Mouse (Mus musculus) MEL (cell line): Measurements from ENCODE around the gene Pole4.
"Not testable (repeated sequence)": the region's sequence is repeated elsewhere in the genome, so short reads cannot be mapped to it uniquely, and the experiment has no call there.

Source experiments
- CTCF ChIP-seq, 3 experiments: IDR thresholded peaks in 2 of 3; conservative IDR thresholded peaks in 1 of 3; 2 replicates each; pipeline ENCODE4 v1.5.1; 2011 to 2012; ENCODE audit warnings: low read length in 3 of 3, low read depth in 2 of 3, mild to moderate bottlenecking in 2 of 3, improper control_type of control experiment in 1 of 3, inconsistent platforms in 1 of 3, mixed read lengths in 1 of 3, moderate library complexity in 1 of 3; ENCODE audit not compliant: control insufficient read depth in 1 of 3, insufficient read depth in 1 of 3, poor library complexity in 1 of 3, severe bottlenecking in 1 of 3
- E2F4 ChIP-seq: IDR thresholded peaks from 2 replicates; pipeline ENCODE4 v1.6.1; 2011; ENCODE audit warnings: low read depth, low read length, improper control_type of control experiment, borderline replicate concordance
- EP300 ChIP-seq, 2 experiments: IDR thresholded peaks; 2 replicates each; pipeline ENCODE4 v1.6.1; 2011; ENCODE audit warnings: improper control_type of control experiment in 2 of 2, low read length in 2 of 2, low read depth in 1 of 2, mild to moderate bottlenecking in 1 of 2
- GATA1 ChIP-seq: IDR thresholded peaks from 2 replicates; pipeline ENCODE4 v1.6.1; 2011; ENCODE audit warnings: low read depth, low read length, improper control_type of control experiment
- NRF1 ChIP-seq: IDR thresholded peaks from 2 replicates; pipeline ENCODE4 v1.6.1; 2014; ENCODE audit warnings: low read depth, mild to moderate bottlenecking, inconsistent platforms, low read length, improper control_type of control experiment, moderate library complexity; ENCODE audit not compliant: poor library complexity, insufficient read depth, severe bottlenecking
- POLR2A ChIP-seq, 2 experiments: IDR thresholded peaks; 2 replicates each; pipeline ENCODE4 v1.6.1; 2011 to 2012; ENCODE audit warnings: low read length in 2 of 2, mild to moderate bottlenecking in 2 of 2, control low read depth in 1 of 2, improper control_type of control experiment in 1 of 2, low read depth in 1 of 2, moderate library complexity in 1 of 2; ENCODE audit not compliant: control insufficient read depth in 1 of 2, insufficient read depth in 1 of 2, poor library complexity in 1 of 2
- POLR2AphosphoS5 ChIP-seq: IDR thresholded peaks from 2 replicates; pipeline ENCODE4 v1.6.1; 2012; ENCODE audit warnings: low read depth, borderline replicate concordance, mild to moderate bottlenecking, inconsistent platforms, low read length, moderate library complexity, mixed read lengths
- RAD21 ChIP-seq: IDR thresholded peaks from 2 replicates; pipeline ENCODE4 v1.6.1; 2011; ENCODE audit warnings: mild to moderate bottlenecking, low read depth, low read length, improper control_type of control experiment
- RCOR1 ChIP-seq: IDR thresholded peaks from 2 replicates; pipeline ENCODE4 v1.6.1; 2012; ENCODE audit warnings: low read depth, mild to moderate bottlenecking, inconsistent platforms, low read length, improper control_type of control experiment
- TBP ChIP-seq: IDR thresholded peaks from 2 replicates; pipeline ENCODE4 v1.8.0; 2011; ENCODE audit warnings: low read depth, low read length, improper control_type of control experiment
- TCF12 ChIP-seq: IDR thresholded peaks from 2 replicates; pipeline ENCODE4 v1.6.1; 2014; ENCODE audit warnings: low read depth, mild to moderate bottlenecking, inconsistent platforms, low read length, improper control_type of control experiment, moderate library complexity
- USF1 ChIP-seq: IDR thresholded peaks from 2 replicates; pipeline ENCODE4 v1.6.1; 2014; ENCODE audit warnings: low read depth, mild to moderate bottlenecking, inconsistent platforms, low read length, improper control_type of control experiment, moderate library complexity

DNA sequence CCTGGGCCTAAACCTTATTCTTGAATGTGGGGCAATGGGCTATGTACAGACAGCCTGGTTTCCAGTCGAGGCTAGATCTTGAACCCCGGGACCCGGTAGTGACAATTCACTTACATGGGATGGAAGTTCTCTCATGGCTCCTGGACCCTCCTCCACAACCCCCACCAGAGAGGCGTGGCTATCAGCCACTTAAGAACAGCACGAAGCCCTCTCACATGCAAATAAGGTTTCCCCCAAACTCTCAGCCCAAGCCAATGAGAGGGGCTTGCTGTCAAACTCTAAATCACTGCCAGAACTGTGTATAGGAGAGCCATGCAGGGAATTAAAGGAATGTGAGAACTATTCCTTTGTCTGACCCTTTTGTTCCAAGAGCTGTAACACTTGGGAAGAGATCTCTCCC, 16.6 kb downstream of the Pole4 start:
- not testable (repeated sequence) for TF ChIP-seq GATA1; EP300 (IDR thresholded peaks at IDR 0.05; ENCODE audit: low read depth in 1 of 2, low read length in 2 of 2); CTCF (IDR thresholded peaks at IDR 0.05 in 2 of 3, conservative IDR thresholded peaks at IDR 0.05 in 1 of 3; ENCODE audit: control insufficient read depth in 1 of 3, insufficient read depth in 1 of 3, low read depth in 2 of 3, low read length in 3 of 3, poor library complexity in 1 of 3, severe bottlenecking in 1 of 3); TBP; POLR2A (IDR thresholded peaks at IDR 0.05; ENCODE audit: control insufficient read depth in 1 of 2, insufficient read depth in 1 of 2, low read depth in 1 of 2, low read length in 2 of 2, poor library complexity in 1 of 2); E2F4; RCOR1; NRF1; USF1; RAD21; POLR2AphosphoS5; TCF12
